Mouse (Mus musculus) kidney, postnatal 14 days (tissue): ENCODE measurements at regions not wholly inside any gene's neighbourhood (a gene's known extent, or its start where the extent isn't known, plus 50 kb on each side); places are given as distances from the start of the nearest gene placed in this dataset.

Experiments used
- DNase-seq: peaks from one replicate; pipeline ENCODE4 v3.0.0; 2022; ENCODE audit warnings: mixed read lengths

DNA sequence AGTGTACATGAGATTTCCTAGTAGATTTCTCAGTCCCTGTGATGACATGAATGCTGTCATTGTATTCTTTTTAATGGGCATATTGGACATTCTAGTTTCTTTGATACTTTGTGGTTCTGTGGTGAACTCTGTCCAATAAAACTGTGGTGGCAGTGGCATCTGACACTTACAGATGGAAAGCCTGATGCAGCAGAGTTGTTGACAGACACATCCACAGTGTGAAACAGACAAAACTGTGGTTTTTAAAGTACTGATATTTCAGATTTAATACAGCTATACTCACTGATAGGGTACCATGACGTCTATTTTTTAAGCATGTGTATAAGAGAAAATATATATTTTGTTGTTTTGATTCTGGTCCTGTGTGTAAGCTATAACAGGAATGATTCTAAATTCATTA, 818.0 kb downstream of the Trim52 start:
- no peak for DNase-seq

DNA sequence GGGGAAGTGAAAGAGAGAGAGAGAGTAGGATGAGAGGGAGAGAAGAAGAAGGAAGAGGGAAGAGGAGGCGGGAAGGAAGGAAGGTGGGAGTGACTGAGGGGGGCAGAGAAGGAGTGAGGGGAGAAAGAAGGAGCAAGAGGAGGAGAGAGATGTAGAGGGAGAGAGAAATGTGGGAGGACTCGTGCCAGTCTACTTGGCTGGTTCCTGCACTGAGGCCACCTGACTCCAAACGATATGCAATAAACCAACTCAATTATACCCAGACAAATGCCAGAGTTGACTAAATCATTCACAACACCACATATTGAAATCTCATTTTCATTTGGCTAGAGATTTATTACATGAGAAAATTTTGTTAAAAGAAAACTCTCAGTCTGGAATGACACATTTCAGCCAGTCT, 818.4 kb downstream of the Trim52 start:
- DNase-seq: no peak

DNA sequence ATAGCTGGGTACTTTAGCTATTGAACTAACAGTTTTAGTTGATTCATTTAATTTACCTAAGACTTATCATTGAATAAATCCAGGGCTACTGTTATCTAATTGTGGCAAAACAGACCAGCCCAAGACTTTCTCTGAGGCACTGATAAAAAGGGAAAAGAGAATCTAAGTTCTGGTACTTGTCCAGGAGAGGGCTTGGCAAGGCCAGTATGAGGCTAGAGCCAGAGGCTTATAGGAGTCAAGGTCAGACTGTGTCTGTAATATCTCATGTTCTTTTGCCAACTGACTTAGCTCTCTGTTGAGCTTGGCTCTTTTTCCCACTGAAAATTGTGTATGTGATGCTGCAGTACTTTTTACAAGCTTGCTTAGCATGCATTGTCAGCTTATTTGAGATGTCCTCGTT, 839.3 kb downstream of the Trim52 start:
- no peak for DNase-seq

DNA sequence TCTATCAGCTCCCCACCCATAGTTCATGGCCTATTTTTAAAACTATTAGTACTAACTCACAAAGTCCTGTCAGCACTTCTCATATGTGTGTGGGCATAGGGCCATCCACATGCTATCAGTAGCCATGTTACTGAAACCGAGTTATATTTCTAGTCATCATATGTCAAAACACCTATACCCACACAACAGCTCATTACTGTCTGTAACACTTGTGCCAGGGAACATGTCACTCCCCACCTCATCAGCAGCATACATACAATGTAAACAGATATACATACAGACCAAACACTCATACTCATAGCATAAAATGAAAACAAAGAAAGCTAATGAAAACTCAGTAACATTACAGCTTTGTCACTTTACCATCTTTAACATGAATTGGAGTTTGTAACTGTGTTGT, 872.0 kb downstream of the Trim52 start:
- no peak for DNase-seq

DNA sequence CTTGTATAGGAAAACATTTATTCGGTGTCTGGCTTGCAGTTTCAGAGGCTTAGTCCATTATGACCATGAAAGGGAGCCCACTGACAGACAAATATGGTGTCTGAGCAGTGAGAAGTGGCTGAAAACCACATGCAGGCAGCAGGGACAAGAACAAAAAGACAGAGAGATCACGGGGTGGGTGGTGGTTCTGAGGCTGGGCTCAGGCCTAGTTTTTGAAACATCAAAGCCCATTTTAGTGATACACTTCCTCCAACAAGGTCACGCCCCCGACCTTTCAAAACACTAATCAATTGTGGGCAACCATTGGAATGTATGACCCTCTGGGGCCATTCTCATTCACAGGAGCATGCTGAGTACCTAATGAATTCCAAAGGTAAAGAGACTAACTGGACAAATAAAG, 874.8 kb downstream of the Trim52 start:
- no peak for DNase-seq

DNA sequence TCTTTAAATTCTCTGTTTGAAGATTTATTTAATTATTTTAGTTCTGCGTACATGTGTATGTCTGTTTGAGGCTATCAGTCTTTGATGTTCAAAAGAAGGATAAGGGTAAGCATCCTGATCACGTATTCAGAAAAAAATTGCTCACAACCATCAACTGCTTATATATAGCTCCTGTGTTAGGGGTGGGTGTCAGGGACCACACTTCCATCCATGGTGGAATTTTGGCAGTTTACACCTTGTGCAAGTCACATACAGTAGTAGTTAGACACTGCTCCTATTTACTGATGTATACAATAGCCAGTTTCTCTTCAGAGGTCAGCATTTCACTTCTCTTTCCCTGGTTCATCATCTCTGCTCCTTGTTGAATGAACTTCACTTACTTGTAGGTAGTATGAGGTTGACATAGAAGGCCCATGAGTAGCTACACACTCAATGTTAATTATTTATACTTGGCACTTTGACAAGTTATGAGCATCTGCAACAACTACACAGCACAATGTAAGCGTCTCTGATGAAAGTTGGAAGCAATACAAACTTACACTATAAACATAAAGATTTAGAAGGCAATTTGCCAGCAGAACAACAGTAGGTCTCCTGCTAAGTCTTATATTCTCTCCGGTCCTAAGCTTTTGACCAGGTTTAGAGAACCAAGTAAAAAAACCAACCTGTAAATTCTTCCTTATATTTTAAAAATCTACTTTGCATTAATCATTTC, 891.7 kb downstream of the Trim52 start:
- DNase-seq: no peak

DNA sequence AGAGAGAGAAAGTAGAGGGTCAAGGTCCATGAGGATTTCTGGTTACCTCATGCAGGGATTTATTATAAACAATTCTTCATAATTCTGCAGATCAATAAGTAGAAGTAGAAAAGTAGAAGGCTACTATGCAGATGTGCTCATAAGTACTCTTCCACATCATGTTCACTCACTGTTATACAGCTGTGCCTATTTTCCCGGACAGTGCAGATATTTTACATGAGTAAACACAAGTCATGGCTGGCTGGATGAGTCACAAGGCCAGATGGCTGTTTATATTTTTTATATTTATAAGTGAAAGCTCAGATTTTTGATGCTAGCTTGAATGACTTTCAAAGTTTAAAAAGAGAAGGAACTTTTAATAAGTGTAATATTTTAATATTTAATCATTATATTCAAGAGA, 899.0 kb downstream of the Trim52 start:
- no peak for DNase-seq

DNA sequence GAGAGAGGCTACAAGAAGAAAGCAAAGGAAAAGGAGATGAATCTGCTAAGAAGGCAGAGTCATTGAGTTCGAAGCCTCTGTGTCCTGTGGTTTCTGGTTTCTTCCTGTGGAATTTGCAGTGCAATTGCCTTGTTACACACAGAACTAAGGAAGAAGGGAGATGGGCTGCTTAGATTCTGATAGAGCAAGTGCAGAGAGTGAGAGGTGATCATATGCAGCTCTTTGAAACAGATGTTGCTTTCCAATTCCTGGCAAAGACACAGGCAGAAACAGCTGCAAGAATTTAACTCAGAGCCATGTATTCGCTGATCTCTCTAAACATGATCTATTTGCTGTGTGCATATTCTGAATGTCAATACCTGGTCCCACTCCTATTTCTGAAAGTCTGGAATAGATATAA, 903.6 kb downstream of the Trim52 start:
- DNase-seq: no peak

DNA sequence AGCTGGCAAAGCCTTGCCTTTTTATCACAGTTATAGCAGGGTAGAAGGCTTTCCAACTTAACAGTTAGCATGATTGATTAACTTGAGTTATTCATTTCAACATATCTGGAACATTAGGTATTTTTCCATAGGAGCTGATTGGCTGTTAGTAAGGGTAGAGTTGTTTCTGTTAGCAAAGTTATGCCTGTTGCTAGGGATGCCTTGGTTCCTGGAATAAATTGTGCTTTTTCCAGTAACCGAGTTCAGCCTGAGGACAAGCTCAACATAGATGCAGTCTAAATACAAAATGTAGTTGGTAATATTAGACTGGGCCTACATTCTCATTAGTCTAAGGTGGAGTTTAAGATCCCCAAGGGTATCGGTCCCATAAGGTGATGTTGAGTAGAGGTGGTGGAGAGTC, 927.8 kb downstream of the Trim52 start:
- peak; percentile 6 for DNase-seq

DNA sequence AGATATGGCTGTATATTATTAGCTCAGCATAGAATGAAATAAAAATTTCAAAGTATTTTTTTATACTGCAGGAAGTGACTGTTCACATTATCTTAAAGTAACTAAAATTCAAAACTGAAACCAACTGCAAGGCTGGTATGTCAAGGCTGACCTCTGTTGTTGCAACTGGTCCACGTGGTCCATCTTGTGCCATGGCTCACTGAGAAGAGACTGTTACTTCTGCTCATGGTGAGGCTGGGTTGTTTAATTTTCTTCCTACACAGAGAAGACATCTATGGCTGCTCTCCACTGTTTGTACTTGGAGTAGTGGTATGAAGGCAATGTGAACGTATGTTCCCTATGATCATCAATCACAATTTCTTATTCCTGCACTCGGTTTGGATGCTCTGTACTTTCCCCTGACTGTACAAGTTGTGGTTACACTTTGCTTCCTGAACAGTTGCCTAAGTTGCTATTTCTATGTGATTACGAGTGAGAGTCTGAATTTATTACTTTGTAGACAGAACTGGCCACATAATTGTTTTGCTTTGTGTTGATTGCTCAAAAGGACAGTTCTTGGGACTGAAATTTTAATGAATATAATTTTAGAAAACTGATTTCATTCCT, 946.1 kb downstream of the Trim52 start:
- DNase-seq: no peak

DNA sequence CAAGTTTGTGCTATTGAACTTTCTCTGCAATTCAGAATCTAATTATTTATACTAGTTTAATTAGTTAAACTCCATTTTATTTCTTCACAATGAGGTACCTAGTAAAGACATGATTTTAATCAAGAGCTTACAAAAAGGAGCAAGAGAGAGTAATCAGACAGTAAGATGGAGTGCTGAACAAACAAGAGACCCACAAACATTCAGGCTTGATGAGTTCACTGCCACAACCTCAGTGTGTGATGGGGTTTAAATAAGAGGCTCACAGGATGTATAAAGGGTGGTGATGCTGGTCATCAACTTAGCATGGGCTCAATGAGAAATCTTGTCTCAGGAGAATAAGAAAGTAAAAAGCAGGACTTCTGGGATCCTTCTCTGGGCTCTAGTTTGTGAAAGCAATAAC, 962.6 kb downstream of the Trim52 start:
- DNase-seq: no peak

DNA sequence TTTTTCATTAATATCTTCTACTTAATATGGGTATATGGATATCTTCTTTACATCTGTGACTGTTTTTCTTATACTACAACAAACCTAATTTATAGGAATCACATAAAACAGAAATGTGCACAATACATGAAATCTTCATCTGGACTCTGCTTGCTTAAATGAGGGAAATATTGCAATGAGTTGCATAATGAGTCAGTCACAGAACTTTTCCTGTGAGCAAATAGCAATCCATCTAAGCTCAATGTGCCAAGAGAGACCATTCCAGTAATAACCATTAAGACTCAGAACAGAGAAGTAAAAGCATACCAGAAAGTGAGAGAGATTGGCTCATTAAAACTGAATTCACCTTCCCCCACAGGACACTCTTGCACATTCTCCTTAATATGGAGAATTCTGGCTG, 974.4 kb downstream of the Trim52 start:
- no peak for DNase-seq
